Mouse (Mus musculus) hematopoietic stem cell, adult 5-6 weeks (primary cell): ENCODE results near the gene Nsmce3. TPM values are rescaled to one million over a fixed set of nuclear protein-coding genes. Genes with fewer than 3 reads are reported as not detected.

Experiments
- ATAC-seq, 2 experiments: fragments of 125-278 bp in 1 of 2; replicated peaks in 1 of 2; 2 replicates each; pipeline ENCODE4 v1.8.0; 2016 to 2017; ENCODE audit warnings: inconsistent platforms in 2 of 2, mild to moderate bottlenecking in 2 of 2, moderate number of reproducible peaks in 2 of 2, low read depth in 1 of 2, moderate TSS enrichment in 1 of 2; ENCODE audit not compliant: low FRiP score in 2 of 2, poor library complexity in 2 of 2, severe bottlenecking in 2 of 2, insufficient read depth in 1 of 2, low TSS enrichment in 1 of 2
- total RNA-seq: library from RNA; stranded (forward); fragments of 172-1452, 232-1000 nt; gene quantifications from 2 replicates; pipeline ENCODE4 v1.2.3, GENCODE M21; 2017

Nsmce3 gene
- total RNA-seq, 1 experiment from 2014 or later, result 6.0 TPM

DNA sequence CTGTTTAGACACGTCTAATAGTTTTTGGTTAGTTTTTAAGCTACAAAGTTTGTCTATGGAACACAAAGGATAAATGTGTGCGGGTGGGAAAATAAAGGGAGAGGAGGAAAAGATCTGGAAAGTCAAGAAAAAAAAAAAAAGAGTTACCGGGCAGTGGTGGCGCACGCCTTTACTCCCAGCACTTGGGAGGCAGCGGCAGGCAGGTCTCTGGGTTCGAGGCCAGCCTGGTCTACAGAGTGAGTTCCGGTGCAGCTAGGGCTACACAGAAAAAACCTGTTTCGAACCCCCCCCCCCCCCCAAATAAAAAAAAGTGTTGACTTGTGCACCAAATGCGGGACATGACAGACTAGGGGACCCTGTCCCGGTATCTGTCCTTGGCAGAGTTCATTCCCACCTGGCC is 469 bp upstream of the Nsmce3 start:
- ATAC-seq, result no peak

- peak; percentile 23 to 54 for ATAC-seq
Observed at GRCm38 (mm10) chr7:64871987-64872742, 632 bp downstream of the Nsmce3 start.

DNA sequence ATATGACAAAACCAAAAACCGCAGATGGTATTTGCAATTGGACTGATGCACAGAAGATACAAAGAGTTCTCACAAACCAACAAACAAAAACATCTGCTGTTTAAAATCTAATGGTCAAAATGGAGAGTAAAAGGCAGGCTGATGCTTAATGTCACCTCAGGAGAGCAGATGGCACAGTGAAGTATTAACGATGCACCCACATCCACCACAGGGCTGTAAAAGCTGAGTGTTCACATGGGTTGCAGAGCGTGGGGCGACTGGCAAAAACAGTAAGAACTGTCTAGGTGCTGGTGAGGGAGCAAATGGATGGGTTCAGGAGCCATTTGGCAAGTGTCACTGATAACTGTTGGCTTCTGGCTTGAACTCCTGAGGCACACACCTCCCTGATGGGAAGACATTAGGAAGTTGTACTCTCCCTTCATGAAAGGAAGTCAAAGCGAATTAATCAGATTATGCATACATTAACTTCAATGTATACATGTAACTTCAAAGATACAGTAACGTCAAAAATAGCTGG is 3.2 kb downstream of the Nsmce3 start:
- ATAC-seq, result no peak

GRCm38 (mm10) chr7:64863538-64863937 is 9.3 kb downstream of the Nsmce3 start:
- ATAC-seq, result no peak

DNA sequence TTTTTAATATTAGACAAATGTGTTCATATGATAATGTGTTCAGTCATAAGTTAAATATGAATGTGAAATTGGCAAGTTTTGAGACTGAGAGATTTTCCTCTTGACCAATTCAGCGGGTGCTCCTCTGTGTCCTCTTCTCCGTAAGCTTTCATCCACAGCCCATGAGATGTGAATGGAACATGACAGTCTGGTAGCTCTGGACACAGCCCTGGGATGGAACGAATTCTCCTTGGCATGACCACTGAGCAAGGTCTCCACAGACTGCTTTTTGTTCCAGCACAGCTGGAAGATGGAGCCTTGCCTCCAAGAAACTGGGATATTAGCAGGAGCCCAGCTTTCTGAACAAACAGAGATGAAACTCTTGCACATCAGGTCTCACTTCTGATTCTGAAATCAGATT is 9.8 kb downstream of the Nsmce3 start:
- ATAC-seq, result no peak

- no peak for ATAC-seq
Observed at GRCm38 (mm10) chr7:64856526-64857082, 16.2 kb downstream of the Nsmce3 start.

DNA sequence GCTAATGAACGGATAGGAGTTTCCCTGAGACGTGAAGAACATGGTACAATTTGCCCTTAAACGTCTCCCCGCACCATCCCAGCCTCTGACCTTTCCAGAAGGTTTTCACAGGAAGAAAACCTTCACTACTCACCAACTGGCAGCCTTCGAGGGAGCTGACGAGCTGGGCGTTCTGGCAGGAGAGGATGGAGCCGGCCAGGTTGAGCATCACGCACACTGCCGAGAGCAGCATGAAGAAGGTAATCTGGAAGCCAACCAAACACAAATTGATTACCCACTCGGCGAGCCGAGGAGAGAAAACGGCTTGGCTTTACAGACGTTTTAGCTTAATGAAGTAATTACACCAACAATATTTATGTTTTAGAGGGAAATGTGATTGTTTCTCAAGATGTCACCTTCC is 16.8 kb downstream of the Nsmce3 start:
- no peak for ATAC-seq

GRCm38 (mm10) chr7:64855389-64855927 is 17.3 kb downstream of the Nsmce3 start:
- ATAC-seq, result no peak; a peak in 1 of 4 replicates

- 0 out of 4 replicates have a peak, but pooled peaks of 1 of the 2 experiments have one; percentile 22 for ATAC-seq
Observed at GRCm38 (mm10) chr7:64850791-64851190, 22.0 kb downstream of the Nsmce3 start.

DNA sequence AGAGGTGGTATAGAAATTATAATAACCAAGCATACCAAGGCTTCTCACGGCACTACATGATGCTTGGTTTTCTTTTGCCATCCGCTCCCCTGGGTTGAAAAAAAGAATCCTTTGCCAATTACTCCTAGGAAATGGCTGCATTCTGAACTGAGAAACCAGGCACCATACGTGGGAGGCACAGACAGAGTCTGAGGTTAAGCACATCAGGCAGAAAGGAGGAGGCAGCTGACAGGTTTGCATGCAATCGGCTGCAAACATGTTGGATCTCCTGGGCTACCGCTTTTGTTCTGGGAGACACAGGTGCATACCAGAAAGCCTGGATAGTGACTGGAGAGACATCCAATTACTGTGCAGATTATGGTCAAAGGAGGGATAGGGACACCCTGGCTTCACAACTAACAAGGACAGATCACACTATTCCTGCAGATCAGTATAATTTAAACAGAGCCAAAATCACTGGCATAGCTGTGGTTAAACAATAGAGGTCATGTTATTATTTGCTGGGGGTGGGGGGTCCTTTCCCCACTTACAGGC is 25.4 kb downstream of the Nsmce3 start:
- ATAC-seq, result no peak

DNA sequence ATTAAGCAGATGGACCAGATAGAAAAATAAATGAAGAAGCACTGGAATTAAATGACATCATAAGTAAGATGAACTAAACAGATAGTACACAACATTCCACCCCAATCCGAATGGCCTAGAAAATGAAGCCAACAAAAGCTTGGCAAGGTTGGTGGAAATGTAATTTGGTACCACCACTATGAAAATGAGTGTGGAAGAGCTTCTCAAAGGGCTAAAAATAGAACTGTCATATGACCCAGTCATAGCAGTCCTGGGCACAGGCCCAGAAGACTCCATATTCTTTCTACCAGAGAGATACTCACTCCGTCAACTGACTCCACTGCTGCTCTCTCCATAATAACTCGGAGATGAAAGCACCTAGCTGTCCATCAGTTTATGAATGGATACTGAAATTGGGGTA is 26.7 kb downstream of the Nsmce3 start:
- ATAC-seq, result no peak

GRCm38 (mm10) chr7:64840946-64841659 is 31.7 kb downstream of the Nsmce3 start:
- ATAC-seq, result no peak

- no peak for ATAC-seq
Observed at GRCm38 (mm10) chr7:64840576-64840895, 32.3 kb downstream of the Nsmce3 start.

DNA sequence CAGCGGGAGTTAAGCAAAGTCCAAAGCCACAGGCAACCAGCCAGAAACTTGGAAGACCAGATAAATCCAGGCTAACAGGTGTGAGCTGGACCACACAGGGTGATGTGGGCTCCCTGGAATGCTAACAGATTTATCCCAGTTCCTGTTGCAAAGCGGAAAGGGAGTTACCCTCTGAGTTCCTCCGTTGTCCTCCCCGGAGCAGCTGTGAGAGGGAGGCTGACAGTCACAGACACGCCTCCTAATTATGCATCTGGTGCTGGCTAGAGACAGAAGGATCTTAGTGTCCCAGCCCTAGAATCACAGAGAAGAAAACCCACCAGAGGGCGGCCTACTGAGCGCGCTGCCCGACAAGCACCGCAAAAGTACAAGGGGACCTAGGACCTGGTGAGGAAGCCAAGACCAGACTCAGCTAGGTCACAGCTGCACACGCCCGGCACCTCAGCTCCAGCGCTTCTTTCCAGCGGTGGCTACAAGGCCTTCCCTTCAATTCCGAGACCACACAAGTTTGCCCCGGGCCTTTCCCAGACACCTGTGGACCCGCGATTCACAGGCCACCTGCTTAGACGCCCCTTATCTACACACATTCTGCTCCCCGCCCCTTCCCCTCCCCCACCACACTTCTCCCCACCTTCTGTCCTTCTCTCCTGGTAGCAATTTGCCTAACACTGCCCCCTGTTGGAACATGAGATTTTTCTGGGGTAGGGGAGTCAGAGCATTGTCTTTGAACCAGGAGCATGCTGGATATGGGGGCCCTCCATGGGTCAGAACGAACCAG is 32.8 kb downstream of the Nsmce3 start:
- ATAC-seq, result peak; percentile 22 to 48; a peak in 1 of 4 replicates

GRCm38 (mm10) chr7:64839281-64839680 is 33.5 kb downstream of the Nsmce3 start:
- ATAC-seq, result no peak

GRCm38 (mm10) chr7:64830214-64830995 is 42.4 kb downstream of the Nsmce3 start:
- no peak for ATAC-seq
